Mouse (Mus musculus) embryonic stem cell, embryonic (primary cell): ENCODE measurements around the gene Zfp131.

Experiments
- CTCF ChIA-PET, 4 experiments: fragments of 300-600 bp in 2 of 4; fragments of 350-600 bp in 2 of 4; sonication (Branson Sonifier 250); formaldehyde crosslinking; loops; one replicate each; lab custom pipeline; 2022; ENCODE audit warnings: inconsistent platforms in 2 of 4; lab: Charles Lee
- POLR2A ChIA-PET, 4 experiments: fragments of 300-600 bp in 2 of 4; fragments of 350-600 bp in 2 of 4; sonication (Branson Sonifier 250); formaldehyde crosslinking; loops; one replicate each; lab custom pipeline; 2022; ENCODE audit warnings: antibody characterized with exemption in 4 of 4, inconsistent platforms in 1 of 4; lab: Charles Lee

The Zfp131 gene

DNA sequence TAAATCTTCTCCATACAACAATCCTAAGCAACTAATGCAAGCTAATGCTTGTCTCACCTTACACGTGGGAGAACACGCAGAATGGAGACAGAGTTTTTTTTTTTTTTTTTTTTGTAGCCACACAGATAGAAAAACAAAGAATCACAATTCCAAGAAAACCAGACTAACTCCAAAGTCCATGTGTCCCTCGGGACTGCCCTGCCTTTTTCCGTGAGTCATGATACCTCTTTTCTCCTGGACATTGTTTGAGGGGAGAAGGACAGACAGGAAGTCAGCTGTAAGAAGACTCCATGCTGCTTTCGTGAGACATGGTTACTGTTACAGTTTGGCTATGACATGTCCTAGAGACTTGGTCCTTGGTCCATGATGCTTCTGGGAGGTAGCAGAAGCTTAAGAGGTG, 67.3 kb downstream of the Zfp131 start:
- POLR2A ChIA-PET, result interaction anchor here in 1 of 4 experiments (0.6 to 2.1 kb wide), 3 partner anchors 20 to 95 kb away, joined by 3 to 6 read pairs (median 4); partner anchors contain the start of gene Hmgcs1
- CTCF ChIA-PET, result interaction anchor here in 1 of 4 experiments (1.4 kb wide), 1 partner anchor 78 kb away, joined by 3 read pairs; no protein-coding TSS in a partner anchor

DNA sequence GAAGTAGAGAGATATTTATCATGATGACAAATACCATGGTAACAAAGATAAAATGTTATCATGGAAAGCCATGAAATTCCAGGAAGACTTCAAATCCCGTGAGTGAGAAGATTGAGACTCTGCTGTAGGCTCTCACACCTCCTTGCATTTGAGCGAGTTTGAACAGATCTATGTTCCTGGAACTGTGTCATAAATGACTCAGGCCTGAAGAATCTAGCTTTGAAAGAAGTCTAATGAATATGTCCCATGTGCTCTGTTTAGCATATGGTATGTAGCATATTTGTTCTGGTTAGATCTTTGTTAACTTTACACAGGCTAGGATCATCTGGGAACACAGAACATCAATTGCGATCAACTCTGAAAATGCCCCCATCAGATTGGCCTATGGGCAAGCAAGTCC, 68.2 kb downstream of the Zfp131 start:
- CTCF ChIA-PET, result interaction anchor here in 1 of 4 experiments (1.4 kb wide), 1 partner anchor 79 kb away, joined by 3 read pairs; no protein-coding TSS in a partner anchor
- POLR2A ChIA-PET, result interaction anchor here in 1 of 4 experiments (0.5 to 1.2 kb wide), 2 partner anchors 23 to 47 kb away, joined by 4 to 6 read pairs; no protein-coding TSS in a partner anchor

DNA sequence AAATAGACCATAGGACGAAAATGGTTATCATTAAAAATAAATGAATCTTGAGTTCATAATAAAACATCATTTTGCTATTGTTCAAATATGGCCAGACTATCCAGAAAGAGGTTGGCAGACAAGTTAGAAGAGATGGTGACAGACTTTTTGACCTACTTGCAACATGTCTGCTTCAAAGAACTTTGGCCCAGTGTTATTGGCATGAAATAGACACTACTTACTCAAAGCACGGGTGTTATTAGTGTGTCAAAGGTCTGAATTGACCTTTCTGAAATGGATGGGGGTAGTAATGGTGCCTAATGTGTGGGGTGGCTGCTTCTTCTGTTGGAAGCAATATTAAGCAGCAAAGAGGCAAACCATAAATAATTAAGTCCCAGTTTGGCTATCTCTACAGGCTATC, 74.6 kb downstream of the Zfp131 start:
- ChIA-PET POLR2A (no interaction called here), CTCF (no interaction called here)
